Mouse (Mus musculus): ENCODE data around the gene Ubac2.
"Not testable (repeated sequence)": the region's sequence is repeated elsewhere in the genome, so short reads cannot be mapped to it uniquely, and the experiment has no call there.

The Ubac2 gene

GRCm38 (mm10) chr14:121878176-121878858 lies at the start of gene Ubac2:
TSS of gene Ubac2 (plus strand) at chr14:121878620.
- peak; percentile 98 for DNase-seq (ENCODE audit: low spot score)

GRCm38 (mm10) chr14:121829816-121830442 lies 48.5 kb upstream of the Ubac2 start:
- no peak for DNase-seq (ENCODE audit: low spot score)

GRCm38 (mm10) chr14:121833001-121833520 lies 45.4 kb upstream of the Ubac2 start:
- no peak for DNase-seq (ENCODE audit: low spot score)

GRCm38 (mm10) chr14:121838161-121838560 lies 40.3 kb upstream of the Ubac2 start:
- DNase-seq (ENCODE audit: low spot score), result no peak

- no peak for DNase-seq (ENCODE audit: low spot score)
Measured at GRCm38 (mm10) chr14:121840217-121840616, 38.2 kb upstream of the Ubac2 start.

- no peak for DNase-seq (ENCODE audit: low spot score)
Measured at GRCm38 (mm10) chr14:121844486-121844885, 33.9 kb upstream of the Ubac2 start.

- DNase-seq (ENCODE audit: low spot score), result no peak
Measured at GRCm38 (mm10) chr14:121851231-121851630, 27.2 kb upstream of the Ubac2 start.

GRCm38 (mm10) chr14:121852531-121852930 lies 25.9 kb upstream of the Ubac2 start:
- no peak for DNase-seq (ENCODE audit: low spot score)

- peak; percentile 51 for DNase-seq (ENCODE audit: low spot score)
Measured at GRCm38 (mm10) chr14:121865162-121865561, 13.3 kb upstream of the Ubac2 start.

GRCm38 (mm10) chr14:121866574-121866973 lies 11.8 kb upstream of the Ubac2 start:
- DNase-seq (ENCODE audit: low spot score), result no peak

GRCm38 (mm10) chr14:121869111-121869510 lies 9.3 kb upstream of the Ubac2 start:
- no peak for DNase-seq (ENCODE audit: low spot score)

- no peak for DNase-seq (ENCODE audit: low spot score)
Measured at GRCm38 (mm10) chr14:121872760-121873159, 5.7 kb upstream of the Ubac2 start.

- DNase-seq (ENCODE audit: low spot score), result no peak
Measured at GRCm38 (mm10) chr14:121873172-121873571, 5.2 kb upstream of the Ubac2 start.

GRCm38 (mm10) chr14:121873646-121874045 lies 4.8 kb upstream of the Ubac2 start:
- no peak for DNase-seq (ENCODE audit: low spot score)

GRCm38 (mm10) chr14:121876190-121876589 lies 2.2 kb upstream of the Ubac2 start:
- not testable (repeated sequence) for DNase-seq (ENCODE audit: low spot score)

- DNase-seq (ENCODE audit: low spot score), result no peak
Measured at GRCm38 (mm10) chr14:121876860-121877259, 1.6 kb upstream of the Ubac2 start.

- no peak for DNase-seq (ENCODE audit: low spot score)
Measured at GRCm38 (mm10) chr14:121877640-121878039, 780 bp upstream of the Ubac2 start.

GRCm38 (mm10) chr14:121878859-121879206 lies 413 bp downstream of the Ubac2 start:
- no peak for DNase-seq (ENCODE audit: low spot score)

GRCm38 (mm10) chr14:121879266-121879840 lies 933 bp downstream of the Ubac2 start:
- DNase-seq (ENCODE audit: low spot score), result no peak

- no peak for DNase-seq (ENCODE audit: low spot score)
Measured at GRCm38 (mm10) chr14:121881211-121881610, 2.8 kb downstream of the Ubac2 start.

GRCm38 (mm10) chr14:121884150-121884797 lies 5.9 kb downstream of the Ubac2 start:
- DNase-seq (ENCODE audit: low spot score), result no peak

- DNase-seq (ENCODE audit: low spot score), result no peak
Measured at GRCm38 (mm10) chr14:121893747-121894146, 15.3 kb downstream of the Ubac2 start.
